Mouse (Mus musculus) G1E (cell line): ENCODE data around the gene Gm28308. TPM values are rescaled to one million over a fixed set of nuclear protein-coding genes. Genes with fewer than 3 reads are reported as not detected.

Experiments used
- ATAC-seq: 2 replicates; pipeline ENCODE4 v1.8.0; 2016; ENCODE audit warnings: mild to moderate bottlenecking; ENCODE audit not compliant: insufficient number of reproducible peaks, poor library complexity, low FRiP score, severe bottlenecking; ENCODE audit errors: extremely low read depth
- DNase-seq: peaks from one replicate; pipeline ENCODE4 v3.0.0; 2012; ENCODE audit warnings: low spot score
- H3K27me3 ChIP-seq: 2 replicates; pipeline ENCODE4 v1.6.1; 2012; ENCODE audit warnings: mild to moderate bottlenecking, low read length, inconsistent platforms; ENCODE audit not compliant: insufficient read depth
- H3K36me3 ChIP-seq: replicated peaks from 2 replicates; pipeline ENCODE3; 2012; ENCODE audit warnings: mild to moderate bottlenecking, inconsistent platforms
- H3K4me1 ChIP-seq: 2 replicates; pipeline ENCODE4 v1.6.1; 2012; ENCODE audit warnings: low read depth, low read length, inconsistent platforms, mixed read lengths; ENCODE audit not compliant: insufficient read depth
- H3K4me3 ChIP-seq: 2 replicates; pipeline ENCODE4 v1.5.1; 2012; ENCODE audit warnings: low read depth, mild to moderate bottlenecking, inconsistent platforms, low read length, moderate library complexity, mixed read lengths
- H3K9me3 ChIP-seq: replicated peaks from 2 replicates; pipeline ENCODE4 v1.6.1; 2012; ENCODE audit warnings: inconsistent platforms
- CTCF ChIP-seq: IDR thresholded peaks from 2 replicates; pipeline ENCODE4 v1.5.1; 2012; ENCODE audit warnings: low read depth, low read length, inconsistent platforms, mixed read lengths
- GATA1 ChIP-seq: IDR thresholded peaks from 2 replicates; pipeline ENCODE4 v1.6.1; 2012; ENCODE audit warnings: borderline replicate concordance, low read length, inconsistent platforms, mixed read lengths
- GATA2 ChIP-seq: IDR thresholded peaks from 2 replicates; pipeline ENCODE4 v1.6.1; 2012; ENCODE audit warnings: low read depth, low read length, inconsistent platforms, borderline replicate concordance
- POLR2AphosphoS5 ChIP-seq: IDR thresholded peaks from 2 replicates; pipeline ENCODE4 v1.6.1; 2012; ENCODE audit warnings: low read depth, low read length, inconsistent platforms; ENCODE audit not compliant: insufficient replicate concordance
- TAL1 ChIP-seq: conservative IDR thresholded peaks from 2 replicates; pipeline ENCODE4 v1.6.1; 2012; ENCODE audit warnings: low read depth, low read length, inconsistent platforms, mixed read lengths
- polyA plus RNA-seq: library from polyadenylated mRNA; stranded (reverse); fragments of >175 nt; gene quantifications from 2 replicates; pipeline ENCODE4 v1.2.3, GENCODE M21; 2012
- total RNA-seq, 2 experiments: library from RNA; stranded (forward) in 1 of 2; stranded (reverse) in 1 of 2; fragments of 200-1000 nt in 1 of 2; fragments of >200 nt in 1 of 2; fragmentation: Nextera tagmentation in 1 of 2; gene quantifications; 2 replicates each; pipeline ENCODE4 v1.2.3; 2014 to 2017

Gene Gm28308
- total and polyA plus RNA-seq, 3 experiments, result not detected

- no peaks in the 10 kb centered on the region for H3K36me3 ChIP-seq
- DNase-seq (no peak), ATAC-seq (no peak)
- no peaks in the 10 kb centered on the region for H3K4me1 ChIP-seq
- TF ChIP-seq TAL1, result no peak
- no peak for TF ChIP-seq POLR2AphosphoS5
- no peak for TF ChIP-seq CTCF
- no peak for TF ChIP-seq GATA1
- no peak for TF ChIP-seq GATA2
- peaks cover 37% of the 10 kb centered on the region for H3K27me3 ChIP-seq
- H3K9me3 ChIP-seq, result peaks cover 12% of the 10 kb centered on the region
- no peak overlapping the region for H3K4me3 ChIP-seq
Observed at GRCm38 (mm10) chr6:52237346-52238154, 24.4 kb upstream of the Gm28308 start.

- ATAC-seq, result no peak
- no peak for DNase-seq
- no peaks in the 10 kb centered on the region for H3K4me1 ChIP-seq
- TF ChIP-seq GATA2 (no peak), TAL1 (no peak), POLR2AphosphoS5 (no peak), GATA1 (no peak), CTCF (no peak)
- no peaks in the 10 kb centered on the region for H3K36me3 ChIP-seq
- peaks cover 12% of the 10 kb centered on the region for H3K9me3 ChIP-seq
- no peak overlapping the region for H3K4me3 ChIP-seq
- H3K27me3 ChIP-seq, result peaks cover 44% of the 10 kb centered on the region
Observed at GRCm38 (mm10) chr6:52236806-52237205, 23.7 kb upstream of the Gm28308 start.

- no peaks in the 10 kb centered on the region for H3K4me1 ChIP-seq
- peaks cover 12% of the 10 kb centered on the region for H3K9me3 ChIP-seq
- no peak overlapping the region for H3K4me3 ChIP-seq
- DNase-seq (no peak), ATAC-seq (no peak)
- TF ChIP-seq TAL1 (no peak), GATA2 (no peak), GATA1 (no peak)
- peaks cover 47% of the 10 kb centered on the region for H3K27me3 ChIP-seq
- no peaks in the 10 kb centered on the region for H3K36me3 ChIP-seq
Observed at GRCm38 (mm10) chr6:52235866-52236265, 22.7 kb upstream of the Gm28308 start.

- H3K9me3 ChIP-seq, result peaks cover 12% of the 10 kb centered on the region
- TF ChIP-seq TAL1 (no peak), POLR2AphosphoS5 (no peak), CTCF (no peak), GATA1 (no peak), GATA2 (no peak)
- H3K36me3 ChIP-seq, result no peaks in the 10 kb centered on the region
- no peaks in the 10 kb centered on the region for H3K4me1 ChIP-seq
- H3K27me3 ChIP-seq, result peaks cover 49% of the 10 kb centered on the region
- no peak for DNase-seq
- H3K4me3 ChIP-seq, result no peak overlapping the region
- ATAC-seq, result no peak
Observed at GRCm38 (mm10) chr6:52235267-52235666, 22.1 kb upstream of the Gm28308 start.

GRCm38 (mm10) chr6:52234428-52235140 lies 21.4 kb upstream of the Gm28308 start:
- no peaks in the 10 kb centered on the region for H3K36me3 ChIP-seq
- no peak overlapping the region for H3K4me3 ChIP-seq
- H3K27me3 ChIP-seq, result peaks cover 50% of the 10 kb centered on the region
- ATAC-seq (no peak), DNase-seq (no peak)
- peaks cover 12% of the 10 kb centered on the region for H3K9me3 ChIP-seq
- TF ChIP-seq GATA2 (no peak), GATA1 (no peak), CTCF (no peak), POLR2AphosphoS5 (no peak), TAL1 (no peak)
- no peaks in the 10 kb centered on the region for H3K4me1 ChIP-seq

GRCm38 (mm10) chr6:52233546-52234427 lies 20.6 kb upstream of the Gm28308 start:
- Histone ChIP-seq H3K4me3 (no peak overlapping the region), H3K36me3 (no peaks in the 10 kb centered on the region), H3K9me3 (peaks cover 12% of the 10 kb centered on the region), H3K27me3 (peaks cover 55% of the 10 kb centered on the region), H3K4me1 (no peaks in the 10 kb centered on the region)
- DNase-seq (no peak), ATAC-seq (no peak)
- TF ChIP-seq POLR2AphosphoS5 (no peak), GATA1 (no peak), TAL1 (no peak), CTCF (no peak)
